In the genomic region with DNA sequence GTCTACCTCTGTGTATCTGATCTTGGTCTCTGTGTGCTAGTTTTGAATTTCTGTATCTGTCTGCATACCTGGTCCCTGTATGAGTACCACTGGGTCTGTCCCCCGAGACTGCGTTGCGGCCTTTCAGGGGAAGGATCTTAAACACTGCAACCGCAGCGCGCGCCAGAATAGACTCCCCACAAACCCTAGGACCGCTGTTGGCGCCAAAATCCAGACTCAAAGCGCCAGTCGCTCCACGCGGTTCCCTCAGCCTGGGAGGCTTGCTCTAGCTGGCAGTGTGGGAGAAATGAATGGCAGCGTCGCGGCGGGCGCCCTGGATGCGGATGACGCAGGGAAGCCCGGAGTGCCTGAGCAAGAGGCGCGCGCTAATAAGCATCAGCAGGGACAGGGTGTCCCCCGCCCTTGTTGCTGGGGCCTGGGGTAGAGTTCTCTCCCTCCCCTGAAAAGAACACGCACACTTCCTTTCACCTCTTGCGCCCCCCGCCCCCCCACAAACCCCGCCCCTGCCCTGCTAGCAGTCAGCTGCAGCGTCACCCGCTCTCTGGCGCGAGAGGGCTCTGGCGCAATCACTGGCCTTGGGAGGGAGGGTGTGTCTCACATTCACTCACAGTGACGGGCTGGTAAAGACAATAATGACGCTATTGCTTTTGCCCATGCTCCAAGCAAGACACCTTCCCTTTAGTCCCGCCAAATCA, we compare ENCODE assay signal across 7 mouse cellular contexts. TPM values are rescaled to one million over a fixed set of nuclear protein-coding genes. Genes with fewer than 3 reads are reported as not detected.
DNase-seq lines count a peak whose midpoint lies in the region; ATAC-seq and TF ChIP-seq lines count a peak whose summit lies in the region.

No protein-coding gene starts in this region.

- no peak for TF ChIP-seq EP300 in MEL (IDR thresholded peaks at IDR 0.05; ENCODE audit: low read depth in 1 of 2, low read length in 2 of 2)
- TF ChIP-seq EP300 in lung, postnatal 0 days (IDR thresholded peaks at IDR 0.05) = no peak

- H3K27me3 ChIP-seq in MEL (ENCODE audit: control insufficient read depth in 1 of 2, insufficient read depth in 2 of 2, low read length in 2 of 2) = no peaks in the 10 kb centered on the region; a peak in 1 of 4 replicates
- H3K27me3 ChIP-seq in lung, postnatal 0 days (replicated peaks; ENCODE audit: insufficient read depth, low read length) = peaks cover 20% of the 10 kb centered on the region

- peaks cover 0 to 11% of the 10 kb centered on the region in 2 experiments; a peak in 2 of 4 replicates for H3K4me1 ChIP-seq in MEL (ENCODE audit: control insufficient read depth in 1 of 2, insufficient read depth in 2 of 2, low read length in 2 of 2)
- peaks cover 11% of the 10 kb centered on the region for H3K4me1 ChIP-seq in bone marrow macrophage, adult 2 months (ENCODE audit: control insufficient read depth, insufficient read depth, low read length)
- peaks cover 7% of the 10 kb centered on the region; the same call in 1 of the 2 replicates for H3K4me1 ChIP-seq in lung, postnatal 0 days (ENCODE audit: insufficient read depth, low read depth, low read length)

- TF ChIP-seq POLR2A in MEL (IDR thresholded peaks at IDR 0.05; ENCODE audit: control insufficient read depth in 1 of 2, insufficient read depth in 1 of 2, low read depth in 1 of 2, low read length in 2 of 2, poor library complexity in 1 of 2) = peak; percentile 44 to 49; a peak in 2 of 4 replicates
- TF ChIP-seq POLR2A in bone marrow macrophage, adult 2 months (IDR thresholded peaks at IDR 0.05; ENCODE audit: borderline replicate concordance, low read depth, low read length) = no peak

- no peak for TF ChIP-seq CTCF in MEL (IDR thresholded peaks at IDR 0.05 in 2 of 3, conservative IDR thresholded peaks at IDR 0.05 in 1 of 3; ENCODE audit: control insufficient read depth in 1 of 3, insufficient read depth in 1 of 3, low read depth in 2 of 3, low read length in 3 of 3, poor library complexity in 1 of 3, severe bottlenecking in 1 of 3)
- TF ChIP-seq CTCF in bone marrow macrophage, adult 2 months (IDR thresholded peaks at IDR 0.05; ENCODE audit: low read depth, low read length) = no peak
- no peak for TF ChIP-seq CTCF in lung, postnatal 0 days (IDR thresholded peaks at IDR 0.05)

- H3K27ac ChIP-seq in MEL (ENCODE audit: control insufficient read depth, low read depth, low read length) = peak overlapping the region; percentile 81
- H3K27ac ChIP-seq in bone marrow macrophage, adult 2 months (ENCODE audit: insufficient read depth, low read depth, low read length) = peak overlapping the region; percentile 17
- no peak overlapping the region for H3K27ac ChIP-seq in lung, postnatal 0 days (ENCODE audit: low read length)

- peak overlapping the region; percentile 92 for H3K9ac ChIP-seq in MEL (ENCODE audit: control insufficient read depth, low read depth, low read length, poor library complexity, severe bottlenecking)
- no peak overlapping the region for H3K9ac ChIP-seq in lung, postnatal 0 days (replicated peaks; ENCODE audit: low read depth)

- TF ChIP-seq RAD21 in MEL (IDR thresholded peaks at IDR 0.05; ENCODE audit: low read depth, low read length) = no peak

- peak overlapping the region; percentile 53 to 83 for H3K4me3 ChIP-seq in MEL (ENCODE audit: control insufficient read depth in 1 of 2, insufficient read depth in 1 of 2, low read depth in 2 of 2, low read length in 2 of 2)
- H3K4me3 ChIP-seq in bone marrow macrophage, adult 2 months (ENCODE audit: insufficient read depth, low read length) = peak overlapping the region; percentile 60
- H3K4me3 ChIP-seq in lung, postnatal 0 days (ENCODE audit: low read depth, low read length) = peak overlapping the region; percentile 59

- intact Hi-C loops in heart, postnatal 14 days (cut with DNase I) = no loop called here

- under 1% methylated on average over 37 of the region's 37 CpGs for whole genome bisulfite sequencing in lung, postnatal 0 days

- peaks cover 4% of the 10 kb centered on the region; the same call in 1 of the 2 replicates for H3K79me2 ChIP-seq in MEL (ENCODE audit: control insufficient read depth, insufficient read depth, low read length, poor library complexity)

- peaks cover 0 to 13% of the 10 kb centered on the region in 2 experiments; a peak in 2 of 4 replicates for H3K36me3 ChIP-seq in MEL (ENCODE audit: control insufficient read depth in 1 of 2, insufficient read depth in 2 of 2, low read length in 2 of 2)
- H3K36me3 ChIP-seq in lung, postnatal 0 days (ENCODE audit: insufficient read depth, low read length) = no peaks in the 10 kb centered on the region

- peak overlapping the region; percentile 98 for H3K4me2 ChIP-seq in lung, postnatal 0 days (replicated peaks; ENCODE audit: low read depth, low read length)

- no peaks in the 10 kb centered on the region for H3K9me3 ChIP-seq in MEL (replicated peaks; ENCODE audit: insufficient read depth, low read length)
- no peaks in the 10 kb centered on the region for H3K9me3 ChIP-seq in lung, postnatal 0 days (ENCODE audit: low read length)

- peak; percentile 56 for ATAC-seq in lung, postnatal 0 days

- DNase-seq in MEL (ENCODE audit: low read depth, low spot score) = peak; percentile 90
- peak; percentile 69 for DNase-seq in fibroblast of lung, adult 2 months (ENCODE audit: low read depth)
- DNase-seq in heart, postnatal 14 days = peak; percentile 43 to 58
- peak; percentile 42 to 56 for DNase-seq in kidney, postnatal 4 days
- DNase-seq in lung, postnatal 0 days (ENCODE audit: low spot score) = peak; percentile 78
- peak; percentile 15 for DNase-seq in ovary, postnatal 14 days (ENCODE audit: low spot score)

TF ChIP-seq in MEL, 35 proteins besides CTCF, POLR2A, EP300 and RAD21 (continues in another document):
- TF ChIP-seq SIN3A (IDR thresholded peaks at IDR 0.05; ENCODE audit: low read length) = peak; percentile 58
- no peak for TF ChIP-seq BHLHE40 (IDR thresholded peaks at IDR 0.05; ENCODE audit: borderline replicate concordance, low read depth, low read length)
- no peak for TF ChIP-seq CHD2 (IDR thresholded peaks at IDR 0.05; ENCODE audit: low read length)
- TF ChIP-seq CHD1 (IDR thresholded peaks at IDR 0.05; ENCODE audit: low read depth, low read length) = 0 out of 2 replicates have a peak, but pooled peaks have one; percentile 21
- TF ChIP-seq GATA1 (IDR thresholded peaks at IDR 0.05; ENCODE audit: low read depth, low read length) = no peak
- TF ChIP-seq MYB (IDR thresholded peaks at IDR 0.05; ENCODE audit: low read depth, low read length) = no peak
- no peak for TF ChIP-seq GABPA (IDR thresholded peaks at IDR 0.05; ENCODE audit: low read depth, low read length)
- peak; percentile 52 for TF ChIP-seq HCFC1 (IDR thresholded peaks at IDR 0.05; ENCODE audit: low read depth, low read length)
- peak; percentile 62 for TF ChIP-seq MXI1 (IDR thresholded peaks at IDR 0.05; ENCODE audit: low read depth, low read length)
- TF ChIP-seq TBP (IDR thresholded peaks at IDR 0.05; ENCODE audit: low read depth, low read length) = no peak
- no peak for TF ChIP-seq UBTF (IDR thresholded peaks at IDR 0.05; ENCODE audit: borderline replicate concordance, insufficient read depth, low read depth, low read length)
- peak; percentile 96 for TF ChIP-seq MAZ (IDR thresholded peaks at IDR 0.05; ENCODE audit: low read depth, low read length)
- no peak for TF ChIP-seq USF2 (IDR thresholded peaks at IDR 0.05; ENCODE audit: borderline replicate concordance in 1 of 2, insufficient read depth in 1 of 2, low read depth in 1 of 2, low read length in 2 of 2)
- TF ChIP-seq TCF12 (IDR thresholded peaks at IDR 0.05; ENCODE audit: low read depth, low read length) = 0 out of 2 replicates have a peak, but pooled peaks have one; percentile 8

RNA-seq across cellular contexts. Expression of a gene that starts 1.1 kb away (rescaled TPM):
- 0.23 and 0.65 TPM in 2 replicates for total RNA-seq in MEL (2012; rRNA removed)
- polyA plus RNA-seq in MEL (2012; ENCODE audit: insufficient read depth in 1 of 2, insufficient read length in 2 of 2, low read depth in 1 of 2, low replicate concordance in 2 of 2, missing spikeins in 1 of 2) = 1 to 10 TPM in 1 of 2 experiments, not detected in 1; 4.3 TPM
- 2.5 and 2.7 TPM in 2 replicates for polyA plus RNA-seq in bone marrow macrophage, adult 2 months (2012; ENCODE audit: insufficient read depth, insufficient read length, missing spikeins)
- under 1 TPM; 0.73 to 0.79 TPM for total RNA-seq in heart, postnatal 14 days (2021)
- 0.42 and 0.52 TPM in 2 replicates for polyA plus RNA-seq in lung, postnatal 0 days (2015; fragmentation: Nextera tagmentation; extraction: Ambion mirVana)

RNA-seq across cellular contexts. Expression of a gene that starts 7.5 kb away (rescaled TPM):
- 4.9 and 5.0 TPM in 2 replicates for total RNA-seq in MEL (2012; rRNA removed)
- 1 to 10 TPM in 1 of 2 experiments, not detected in 1; 7.4 TPM for polyA plus RNA-seq in MEL (2012; ENCODE audit: insufficient read depth in 1 of 2, insufficient read length in 2 of 2, low read depth in 1 of 2, low replicate concordance in 2 of 2, missing spikeins in 1 of 2)
- polyA plus RNA-seq in bone marrow macrophage, adult 2 months (2012; ENCODE audit: insufficient read depth, insufficient read length, missing spikeins) = not detected in 2 replicates
- total RNA-seq in heart, postnatal 14 days (2021) = under 1 TPM; 0.34 to 0.86 TPM
- 0.12 and 0.52 TPM in 2 replicates for polyA plus RNA-seq in lung, postnatal 0 days (2015; fragmentation: Nextera tagmentation; extraction: Ambion mirVana)

RNA-seq across cellular contexts. Expression of a gene that starts 10.6 kb away (rescaled TPM):
- total RNA-seq in MEL (2012; rRNA removed) = 22.2 and 25.6 TPM in 2 replicates
- 100 to 1,000 TPM in 1 of 2 experiments, 10 to 100 TPM in 1; 67.6 to 218 TPM for polyA plus RNA-seq in MEL (2012; ENCODE audit: insufficient read depth in 1 of 2, insufficient read length in 2 of 2, low read depth in 1 of 2, low replicate concordance in 2 of 2, missing spikeins in 1 of 2)
- polyA plus RNA-seq in bone marrow macrophage, adult 2 months (2012; ENCODE audit: insufficient read depth, insufficient read length, missing spikeins) = 10.9 and 13.1 TPM in 2 replicates
- total RNA-seq in heart, postnatal 14 days (2021) = 10 to 100 TPM; 10.4 to 10.5 TPM
- polyA plus RNA-seq in lung, postnatal 0 days (2015; fragmentation: Nextera tagmentation; extraction: Ambion mirVana) = 17.6 and 19.3 TPM in 2 replicates

RNA-seq across cellular contexts. Expression of a gene that starts 10.7 kb away (rescaled TPM):
- not detected in 2 replicates for total RNA-seq in MEL (2012; rRNA removed)
- not detected for polyA plus RNA-seq in MEL (2012; ENCODE audit: insufficient read depth in 1 of 2, insufficient read length in 2 of 2, low read depth in 1 of 2, low replicate concordance in 2 of 2, missing spikeins in 1 of 2)
- not detected in 2 replicates for polyA plus RNA-seq in bone marrow macrophage, adult 2 months (2012; ENCODE audit: insufficient read depth, insufficient read length, missing spikeins)
- under 1 TPM in 1 of 2 experiments, not detected in 1; 0.29 TPM for total RNA-seq in heart, postnatal 14 days (2021)
- 0.08 TPM in 1 of 2 replicates, not detected in the other for polyA plus RNA-seq in lung, postnatal 0 days (2015; fragmentation: Nextera tagmentation; extraction: Ambion mirVana)

RNA-seq across cellular contexts. Expression of a gene that starts 10.7 kb away (rescaled TPM):
- total RNA-seq in MEL (2012; rRNA removed) = 38.6 and 52.2 TPM in 2 replicates
- 10 to 100 TPM in 1 of 2 experiments, not detected in 1; 37.1 TPM for polyA plus RNA-seq in MEL (2012; ENCODE audit: insufficient read depth in 1 of 2, insufficient read length in 2 of 2, low read depth in 1 of 2, low replicate concordance in 2 of 2, missing spikeins in 1 of 2)
- polyA plus RNA-seq in bone marrow macrophage, adult 2 months (2012; ENCODE audit: insufficient read depth, insufficient read length, missing spikeins) = 7.0 and 9.8 TPM in 2 replicates
- 1 to 10 TPM; 4.9 to 5.6 TPM for total RNA-seq in heart, postnatal 14 days (2021)
- 15.2 and 15.3 TPM in 2 replicates for polyA plus RNA-seq in lung, postnatal 0 days (2015; fragmentation: Nextera tagmentation; extraction: Ambion mirVana)

Comparison
In these comparisons a context has a peak if more than half of its experiments do, and no peak if none do; other contexts are left out.
1. DNase-seq: peak in every context shown above with its lines; median percentile 90 in MEL; 78 in lung, postnatal 0 days; 69 in fibroblast of lung, adult 2 months; 50 in heart, postnatal 14 days; 49 in kidney, postnatal 4 days; 15 in ovary, postnatal 14 days.